Mouse (Mus musculus) small intestine, adult 2 months (tissue): ENCODE measurements around the gene Gm49320.

Experiments used
- CTCF ChIP-seq: fragments of 200-500 bp; IDR thresholded peaks from 2 replicates; pipeline ENCODE4 v1.5.1; 2012; ENCODE audit warnings: low read depth, mild to moderate bottlenecking, control low read depth, inconsistent platforms, low read length, moderate library complexity, mixed read lengths; ENCODE audit not compliant: insufficient replicate concordance, insufficient read length; ENCODE audit errors: extremely low read depth
- POLR2A ChIP-seq: fragments of 200-500 bp; IDR thresholded peaks from 2 replicates; pipeline ENCODE4 v1.6.1; 2012; ENCODE audit warnings: low read depth, mild to moderate bottlenecking, control low read depth, inconsistent platforms, low read length, moderate library complexity

DNA sequence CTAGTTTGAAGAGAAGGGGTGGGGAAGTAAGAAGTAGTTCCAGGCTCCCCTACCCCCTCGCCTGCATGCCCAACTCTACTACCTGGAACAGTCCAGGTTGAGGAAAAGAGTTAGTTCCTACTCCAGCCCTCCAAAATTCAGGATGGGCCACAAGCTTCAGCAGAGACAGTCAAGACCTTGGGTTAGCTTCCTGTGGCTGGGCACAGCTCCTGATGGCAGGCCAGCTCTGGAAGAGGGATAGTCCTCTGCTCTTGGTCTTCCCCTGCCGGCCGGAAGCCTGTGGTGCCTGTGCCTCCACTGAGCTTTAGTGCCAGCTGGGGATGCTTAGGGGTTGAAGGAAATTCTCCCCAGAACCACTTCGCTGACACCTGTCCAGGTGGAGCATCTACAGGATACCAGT is 12.3 kb upstream of the Gm49320 start:
- TF ChIP-seq CTCF (no peak), POLR2A (no peak)
